Mouse (Mus musculus) CH12.LX (cell line): Measurements from ENCODE around the gene Ghr. TPM values are rescaled to one million over a fixed set of nuclear protein-coding genes. Genes with fewer than 3 reads are reported as not detected.
A peak's percentile ranks its signal among the peaks of the same experiment; 100 is the strongest.

ENCODE experiments used
- DNase-seq: peaks from one replicate; pipeline ENCODE4 v3.0.0-alpha.2; 2013; ENCODE audit errors: extremely low read depth
- H3K27ac ChIP-seq: 2 replicates; pipeline ENCODE4 v1.5.1; 2012; ENCODE audit warnings: low read depth, mild to moderate bottlenecking, control low read depth, moderate library complexity; ENCODE audit not compliant: insufficient read depth
- H3K27me3 ChIP-seq: replicated peaks from 2 replicates; pipeline ENCODE3; 2012; ENCODE audit warnings: inconsistent platforms
- H3K36me3 ChIP-seq, 2 experiments: replicated peaks in 1 of 2; 2 replicates each; pipeline versions ENCODE3 to v1.6.1; 2012; ENCODE audit warnings: inconsistent platforms in 1 of 2, low read length in 1 of 2, mild to moderate bottlenecking in 1 of 2, mixed read lengths in 1 of 2, moderate library complexity in 1 of 2; ENCODE audit not compliant: control insufficient read depth in 1 of 2, insufficient read depth in 1 of 2
- H3K4me1 ChIP-seq, 2 experiments: 2 replicates each; pipeline ENCODE4 v1.6.1; 2012; ENCODE audit warnings: inconsistent platforms in 1 of 2, moderate library complexity in 1 of 2; ENCODE audit not compliant: insufficient read depth in 2 of 2, control insufficient read depth in 1 of 2
- H3K4me2 ChIP-seq: 2 replicates; pipeline ENCODE4 v1.6.1; 2012; ENCODE audit warnings: low read depth, mild to moderate bottlenecking, control low read depth; ENCODE audit not compliant: poor library complexity, insufficient read depth, severe bottlenecking
- H3K4me3 ChIP-seq, 3 experiments: fragments of 150-350 bp in 1 of 3; sonication (generic) in 1 of 3; replicated peaks in 1 of 3; 2 replicates each; pipeline versions ENCODE3 to v1.5.1; 2011 to 2012; ENCODE audit warnings: low read depth in 2 of 3, low read length in 2 of 3, mild to moderate bottlenecking in 2 of 3, moderate library complexity in 2 of 3, control low read depth in 1 of 3, improper control_type of control experiment in 1 of 3, inconsistent platforms in 1 of 3, mixed read lengths in 1 of 3; ENCODE audit not compliant: poor library complexity in 1 of 3
- H3K79me2 ChIP-seq: replicated peaks from 2 replicates; pipeline ENCODE4 v1.6.1; 2012; ENCODE audit warnings: mild to moderate bottlenecking, moderate library complexity; ENCODE audit not compliant: control insufficient read depth, poor library complexity, insufficient read depth, severe bottlenecking; ENCODE audit errors: extremely low read depth
- H3K9ac ChIP-seq: 2 replicates; pipeline ENCODE4 v1.6.1; 2012; ENCODE audit warnings: low read depth, mild to moderate bottlenecking, control low read depth, moderate library complexity; ENCODE audit not compliant: insufficient read depth
- H3K9me3 ChIP-seq: replicated peaks from 2 replicates; pipeline ENCODE3; 2012; ENCODE audit warnings: low read length, inconsistent platforms, mixed read lengths
- CHD1 ChIP-seq: IDR thresholded peaks from 2 replicates; pipeline ENCODE4 v1.6.1; 2012; ENCODE audit warnings: low read depth, low read length, improper control_type of control experiment, inconsistent platforms
- CHD2 ChIP-seq: IDR thresholded peaks from 2 replicates; pipeline ENCODE4 v1.6.1; 2011; ENCODE audit warnings: low read length, improper control_type of control experiment
- CTCF ChIP-seq, 2 experiments: IDR thresholded peaks in 1 of 2; conservative IDR thresholded peaks in 1 of 2; 2 replicates each; pipeline ENCODE4 v1.5.1; 2011 to 2012; ENCODE audit warnings: low read depth in 2 of 2, low read length in 2 of 2, improper control_type of control experiment in 1 of 2, inconsistent platforms in 1 of 2, mild to moderate bottlenecking in 1 of 2, moderate library complexity in 1 of 2
- EP300 ChIP-seq: IDR thresholded peaks from 2 replicates; pipeline ENCODE4 v1.6.1; 2011; ENCODE audit warnings: low read length, improper control_type of control experiment
- GABPA ChIP-seq: IDR thresholded peaks from 2 replicates; pipeline ENCODE4 v1.6.1; 2012; ENCODE audit warnings: low read depth, low read length, improper control_type of control experiment, inconsistent platforms; ENCODE audit not compliant: insufficient replicate concordance
- HCFC1 ChIP-seq: IDR thresholded peaks from 2 replicates; pipeline ENCODE4 v1.6.1; 2012; ENCODE audit warnings: low read depth, mild to moderate bottlenecking, inconsistent platforms, low read length, improper control_type of control experiment
- IRF4 ChIP-seq: IDR thresholded peaks from 2 replicates; pipeline ENCODE4 v1.6.1; 2014; ENCODE audit warnings: low read depth, mild to moderate bottlenecking, inconsistent platforms, low read length, improper control_type of control experiment
- KAT2A ChIP-seq: IDR thresholded peaks from 2 replicates; pipeline ENCODE4 v1.6.1; 2012; ENCODE audit warnings: low read length, improper control_type of control experiment, inconsistent platforms; ENCODE audit not compliant: insufficient replicate concordance
- MAFK ChIP-seq: IDR thresholded peaks from 2 replicates; pipeline ENCODE4 v1.6.1; 2011; ENCODE audit warnings: low read length, improper control_type of control experiment; ENCODE audit not compliant: insufficient replicate concordance
- MAX ChIP-seq: IDR thresholded peaks from 2 replicates; pipeline ENCODE4 v1.6.1; 2011; ENCODE audit warnings: low read length, improper control_type of control experiment
- MXI1 ChIP-seq: IDR thresholded peaks from 2 replicates; pipeline ENCODE4 v1.6.1; 2011; ENCODE audit warnings: mild to moderate bottlenecking, low read depth, low read length, improper control_type of control experiment
- NELFE ChIP-seq: IDR thresholded peaks from 2 replicates; pipeline ENCODE4 v1.6.1; 2011; ENCODE audit warnings: low read depth, low read length, improper control_type of control experiment
- NRF1 ChIP-seq: IDR thresholded peaks from 2 replicates; pipeline ENCODE4 v1.6.1; 2014; ENCODE audit warnings: low read depth, mild to moderate bottlenecking, inconsistent platforms, low read length, improper control_type of control experiment, moderate library complexity
- PAX5 ChIP-seq: IDR thresholded peaks from 2 replicates; pipeline ENCODE4 v1.6.1; 2012; ENCODE audit warnings: low read length, inconsistent platforms, mixed read lengths
- TCF12 ChIP-seq: IDR thresholded peaks from 2 replicates; pipeline ENCODE4 v1.6.1; 2014; ENCODE audit warnings: low read depth, mild to moderate bottlenecking, inconsistent platforms, low read length, improper control_type of control experiment
- UBTF ChIP-seq: IDR thresholded peaks from 2 replicates; pipeline ENCODE4 v1.6.1; 2012; ENCODE audit warnings: low read depth, mild to moderate bottlenecking, inconsistent platforms, low read length, improper control_type of control experiment, moderate library complexity
- ZC3H11A ChIP-seq: IDR thresholded peaks from 2 replicates; pipeline ENCODE4 v1.6.1; 2012; ENCODE audit warnings: low read depth, mild to moderate bottlenecking, inconsistent platforms, low read length, improper control_type of control experiment
- ZNF384 ChIP-seq: IDR thresholded peaks from 2 replicates; pipeline ENCODE4 v1.6.1; 2012; ENCODE audit warnings: low read depth, low read length, improper control_type of control experiment, inconsistent platforms
- dilution Hi-C: fragments of 300-500 bp; cut with MboI; formaldehyde crosslinking; loops from 2 replicates; pipeline ENCODE4 v1.14.3; 2020; ENCODE audit warnings: low sequenced_read_pairs; ENCODE audit not compliant: extremely low pct_unique_long_range_greater_than_20kb, extremely low pct_ligation_motif_present
- in situ Hi-C: fragments of 300-500 bp; cut with MboI; formaldehyde crosslinking; loops from 3 replicates; pipeline ENCODE4 v1.14.3; 2019; ENCODE audit warnings: low sequenced_read_pairs, low pct_ligation_motif_present, low pct_unique_long_range_greater_than_20kb, mixed read lengths
- polyA plus RNA-seq: library from polyadenylated mRNA; unstranded; fragments of >175 nt; gene quantifications from 2 replicates; pipeline ENCODE4 v1.2.1, GENCODE M21; 2012; ENCODE audit warnings: low read depth; ENCODE audit not compliant: insufficient read length
- total RNA-seq, 2 experiments: library from RNA; depleted of rRNA; stranded (reverse); fragments of 300-350 nt in 1 of 2; fragments of >200 nt in 1 of 2; gene quantifications; 2 replicates each; pipeline ENCODE4 v1.2.3; 2012 to 2014

Gene Ghr
- total and polyA plus RNA-seq, 3 experiments = 0.42 to 1.7 (median 0.89) TPM

GRCm38 (mm10) chr15:3300361-3301100, 282.8 kb downstream of the Ghr start:
- H3K27ac ChIP-seq = no peak overlapping the region
- no peaks in the 10 kb centered on the region for H3K79me2 ChIP-seq
- DNase-seq = no peak
- no peak overlapping the region for H3K9ac ChIP-seq
- no peaks in the 10 kb centered on the region for H3K4me1 ChIP-seq
- no peaks in the 10 kb centered on the region for H3K27me3 ChIP-seq
- in situ Hi-C loops (no loop called here), dilution Hi-C loops (no loop called here)
- H3K9me3 ChIP-seq = no peaks in the 10 kb centered on the region
- no peak for TF ChIP-seq NRF1
- no peak for TF ChIP-seq ZNF384
- TF ChIP-seq CHD1 = no peak
- TF ChIP-seq IRF4 = no peak
- TF ChIP-seq ZC3H11A = no peak
- no peak for TF ChIP-seq GABPA
- TF ChIP-seq MAFK = no peak
- TF ChIP-seq PAX5 = no peak
- TF ChIP-seq NELFE = no peak
- no peak for TF ChIP-seq UBTF
- no peak for TF ChIP-seq KAT2A
- TF ChIP-seq MXI1 = no peak
- TF ChIP-seq EP300 = no peak
- no peak for TF ChIP-seq MAX
- TF ChIP-seq TCF12 = no peak
- no peak for TF ChIP-seq CTCF (conservative IDR thresholded peaks at IDR 0.05 in 1 of 2, IDR thresholded peaks at IDR 0.05 in 1 of 2; ENCODE audit: low read depth in 2 of 2, low read length in 2 of 2)
- no peak overlapping the region for H3K4me3 ChIP-seq
- H3K36me3 ChIP-seq = no peaks in the 10 kb centered on the region
- no peak overlapping the region for H3K4me2 ChIP-seq

- Histone ChIP-seq H3K9me3 (no peaks in the 10 kb centered on the region), H3K4me3 (no peak overlapping the region), H3K4me1 (peaks cover 0 to 11% of the 10 kb centered on the region in 2 experiments; a peak in 2 of 4 replicates), H3K27me3 (no peaks in the 10 kb centered on the region), H3K4me2 (no peak overlapping the region), H3K9ac (no peak overlapping the region), H3K27ac (no peak overlapping the region), H3K36me3 (peaks cover 0 to 2% of the 10 kb centered on the region in 2 experiments), H3K79me2 (no peaks in the 10 kb centered on the region)
- in situ Hi-C loops = no loop called here
- no peak for TF ChIP-seq CTCF (conservative IDR thresholded peaks at IDR 0.05 in 1 of 2, IDR thresholded peaks at IDR 0.05 in 1 of 2; ENCODE audit: low read depth in 2 of 2, low read length in 2 of 2)
- no peak for TF ChIP-seq PAX5
- no peak for TF ChIP-seq NELFE
- TF ChIP-seq HCFC1 = no peak
- TF ChIP-seq CHD2 = no peak
- TF ChIP-seq MAFK = peak; percentile 89
- DNase-seq = no peak
- dilution Hi-C loops = no loop called here
Observed at GRCm38 (mm10) chr15:3297615-3298014, 285.7 kb downstream of the Ghr start.
